Mouse (Mus musculus): ENCODE data around the gene Cd109.

The Cd109 gene

DNA sequence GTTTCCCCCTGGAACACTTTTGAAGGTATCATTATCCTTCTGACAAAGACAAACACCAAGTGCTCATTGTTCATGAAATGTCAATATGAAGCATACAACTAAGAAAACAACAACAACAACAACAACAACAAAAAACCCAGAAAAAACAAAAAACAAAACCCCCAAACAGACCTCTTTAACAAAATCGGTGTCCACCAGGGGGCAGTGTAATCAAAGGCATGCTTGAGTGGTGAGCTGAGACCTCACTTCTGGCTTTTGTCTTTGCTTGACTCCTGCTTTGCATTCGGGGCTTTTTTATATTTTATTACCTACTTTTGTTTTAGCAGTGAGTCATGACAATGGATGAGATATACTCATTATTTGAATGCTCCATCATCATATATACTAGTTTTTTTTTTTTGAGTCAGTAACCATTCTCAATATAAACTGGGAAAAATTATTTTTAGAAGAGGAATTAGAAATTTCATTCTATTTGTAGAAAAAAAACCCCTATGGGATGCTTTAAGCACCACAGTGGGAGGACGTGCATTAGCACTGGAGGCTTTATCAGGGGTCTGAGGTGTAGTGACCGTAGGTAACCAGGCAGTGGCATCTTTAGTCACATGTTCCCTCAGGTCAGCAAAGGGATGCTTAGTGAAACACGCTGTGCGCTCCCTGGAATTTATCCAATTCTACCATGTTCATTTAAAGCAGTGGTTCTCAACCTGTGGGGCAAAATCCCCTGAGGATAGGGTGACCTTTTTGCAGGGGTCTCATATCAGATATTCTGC, 30.8 kb downstream of the Cd109 start:
- DNase-seq (ENCODE audit: inconsistent ontology term) = no peak

DNA sequence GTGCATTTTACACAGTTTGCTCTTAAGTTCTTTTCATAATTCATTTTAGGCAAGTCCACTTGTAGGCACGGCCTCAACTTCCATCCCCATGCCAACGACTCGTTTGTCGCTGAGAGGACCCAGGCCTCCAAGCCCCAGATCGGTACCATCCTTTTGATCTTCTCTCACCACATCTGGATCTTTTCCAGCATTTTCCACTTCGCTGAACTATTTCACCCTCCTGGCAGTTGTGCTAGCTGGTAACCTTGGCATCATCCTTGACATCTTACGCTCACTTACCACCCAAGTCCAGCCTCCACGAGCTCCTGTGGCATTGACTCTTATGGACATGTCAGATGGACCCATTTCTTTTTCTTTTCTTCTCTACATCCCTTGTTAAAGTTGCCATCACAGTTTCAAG, 33.3 kb downstream of the Cd109 start:
- DNase-seq (ENCODE audit: inconsistent ontology term) = peak; percentile 30

DNA sequence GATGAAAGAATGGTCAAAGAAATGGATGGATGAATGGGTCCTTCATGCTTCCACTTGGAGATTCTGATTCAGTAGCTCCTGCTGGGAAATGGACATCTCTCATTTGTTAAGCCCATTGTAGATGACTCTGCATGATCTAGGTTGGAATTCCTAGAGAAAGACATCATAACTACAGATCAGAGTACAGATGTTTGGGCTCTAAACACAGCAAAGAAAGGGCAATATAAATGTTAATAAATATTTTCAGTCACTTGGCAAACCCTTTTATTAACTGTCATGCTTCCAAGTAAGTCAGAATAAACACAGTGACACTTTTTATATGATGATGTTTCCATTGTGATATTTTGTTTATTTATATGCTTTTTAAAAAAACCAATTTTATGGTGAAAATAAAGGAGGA, 34.1 kb downstream of the Cd109 start:
- DNase-seq (ENCODE audit: inconsistent ontology term) = no peak

DNA sequence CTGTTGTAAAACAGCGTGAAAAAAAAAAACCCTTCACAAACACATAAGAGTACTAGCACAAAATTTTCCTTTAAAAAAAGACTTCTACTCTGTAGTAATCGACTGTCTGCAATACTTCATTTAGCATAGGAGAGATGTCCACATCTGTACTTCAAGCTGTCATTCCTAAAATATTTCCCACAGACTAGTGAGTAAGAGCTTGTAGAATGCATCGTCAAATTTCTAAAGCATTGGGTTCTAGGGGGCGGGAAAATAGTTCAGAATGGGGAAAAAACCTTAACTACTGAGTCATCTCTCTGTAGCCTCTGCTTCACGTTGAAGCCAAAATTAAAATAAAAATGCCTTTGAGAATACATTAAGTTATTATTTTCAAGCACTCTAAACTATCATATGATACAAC, 42.2 kb downstream of the Cd109 start:
- peak; percentile 73 for DNase-seq (ENCODE audit: inconsistent ontology term)

DNA sequence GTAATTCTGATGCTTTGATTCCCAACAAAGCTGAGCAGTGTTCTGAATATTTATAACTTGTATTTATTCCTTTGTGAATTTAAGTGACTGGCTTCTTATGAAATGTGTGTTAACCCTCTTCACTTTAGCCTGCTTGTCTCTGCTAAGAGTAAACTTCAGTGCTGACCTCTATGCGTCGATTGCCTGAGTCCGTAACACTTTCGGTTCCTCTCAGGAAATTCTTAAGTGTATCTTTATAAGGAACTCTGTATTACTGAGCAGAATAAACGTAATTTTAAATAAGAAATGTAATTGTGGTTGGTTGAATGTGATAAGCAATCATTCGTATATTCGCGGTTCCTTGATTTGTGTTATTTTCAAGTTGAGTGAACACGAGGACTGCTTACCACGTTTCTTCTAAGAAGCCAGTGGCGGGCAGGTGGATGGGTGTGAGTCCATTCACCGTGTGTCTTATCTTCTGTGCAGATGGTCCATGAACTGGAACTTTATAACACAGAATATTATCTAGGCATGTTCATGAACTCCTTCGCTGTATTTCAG, 56.2 kb downstream of the Cd109 start:
- no peak for DNase-seq (ENCODE audit: inconsistent ontology term)

DNA sequence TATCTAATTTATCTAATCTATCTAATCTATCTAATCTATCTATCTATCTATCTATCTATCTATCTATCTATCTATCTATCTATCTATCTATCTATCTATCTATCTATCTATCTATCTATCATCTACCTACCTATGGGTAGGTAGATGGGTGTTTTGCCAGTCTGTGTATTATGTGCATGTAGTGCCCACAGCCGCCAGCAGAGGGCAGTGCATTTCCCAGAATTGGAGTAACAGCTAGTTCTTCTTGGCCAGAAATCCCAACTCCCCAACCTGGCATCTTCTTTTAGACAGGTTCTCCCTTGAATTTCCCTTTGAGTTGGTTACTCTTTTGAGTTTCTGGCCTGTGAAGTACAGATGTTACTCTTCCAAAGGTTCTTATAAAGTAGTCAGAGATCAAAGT, 85.3 kb downstream of the Cd109 start:
- peak; percentile 51 for DNase-seq (ENCODE audit: inconsistent ontology term)

DNA sequence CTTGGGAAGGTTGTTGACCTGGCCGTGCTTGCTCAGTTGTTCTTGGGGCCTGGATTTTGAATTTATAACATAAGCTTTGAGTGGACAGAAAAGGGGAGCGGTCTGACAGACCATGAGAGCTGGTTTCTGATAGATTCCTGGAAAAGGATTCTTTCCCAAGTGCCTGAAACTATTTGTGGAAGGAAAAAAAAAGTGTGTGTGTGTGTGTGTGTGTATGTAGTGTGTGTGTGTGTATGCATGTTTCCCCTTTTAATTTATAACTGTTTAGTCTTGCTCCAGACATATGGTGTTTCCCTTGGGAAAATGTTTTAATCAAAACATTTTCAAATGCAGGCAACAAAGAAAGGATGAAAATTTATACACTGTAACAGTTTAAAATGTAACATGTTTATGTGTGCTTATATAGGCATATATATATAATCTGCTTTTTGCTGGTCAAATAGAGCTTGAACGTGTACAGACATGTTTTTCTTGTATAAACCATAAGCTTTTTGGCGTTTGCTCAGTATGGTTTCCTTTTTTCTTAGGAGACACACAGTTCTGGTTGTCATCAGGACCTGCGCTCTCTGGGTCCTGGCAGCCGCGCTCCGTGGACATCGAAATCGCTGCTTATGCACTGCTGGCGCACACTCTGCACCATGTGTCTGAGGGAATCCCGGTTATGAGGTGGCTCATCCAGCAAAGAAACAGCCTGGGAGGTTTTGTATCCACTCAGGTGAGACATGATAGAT, 87.3 kb downstream of the Cd109 start:
- DNase-seq (ENCODE audit: inconsistent ontology term) = no peak

DNA sequence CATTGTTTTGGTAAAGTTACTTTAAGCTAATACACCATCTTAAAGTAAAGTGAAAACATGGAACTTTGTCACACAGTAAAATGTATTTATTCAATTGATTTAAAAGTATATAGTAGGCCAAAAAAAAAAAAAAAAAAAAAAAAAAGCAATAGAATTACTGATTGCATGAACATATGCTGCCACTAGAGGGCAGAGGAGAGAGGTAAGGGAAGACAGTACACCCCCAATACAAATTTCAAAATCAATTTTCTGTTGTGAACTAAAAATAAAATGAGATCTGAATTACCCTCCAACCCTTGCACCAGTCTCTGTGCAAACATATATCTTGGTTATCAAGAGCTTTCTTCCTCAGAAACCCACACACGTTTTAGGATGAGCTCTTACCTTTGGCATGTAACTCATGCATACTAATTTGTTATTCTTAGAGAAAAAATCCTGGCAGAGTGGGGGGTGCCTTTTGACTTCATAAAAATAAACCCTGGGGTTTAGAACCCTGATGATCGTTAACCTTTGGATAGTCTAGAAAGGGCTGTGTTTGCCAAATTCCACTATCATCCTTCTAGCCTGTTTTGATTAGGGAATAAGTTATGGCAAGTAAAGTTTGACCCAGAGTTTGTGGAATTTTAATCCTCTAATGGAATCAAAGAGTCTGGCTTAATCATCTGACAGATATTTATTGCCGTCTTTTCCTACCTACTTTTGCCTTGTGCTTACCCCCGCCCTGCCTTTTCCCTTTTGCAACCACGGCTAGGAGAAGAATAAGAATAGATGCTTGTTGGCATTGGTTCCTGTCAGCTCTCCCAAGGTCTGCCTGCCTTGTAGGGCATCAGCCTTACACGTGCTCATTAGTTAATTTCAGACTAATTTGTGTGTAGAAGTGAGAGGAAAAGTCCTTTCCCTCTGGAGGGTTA, 105.8 kb downstream of the Cd109 start:
- peak; percentile 16 for DNase-seq (ENCODE audit: inconsistent ontology term)

DNA sequence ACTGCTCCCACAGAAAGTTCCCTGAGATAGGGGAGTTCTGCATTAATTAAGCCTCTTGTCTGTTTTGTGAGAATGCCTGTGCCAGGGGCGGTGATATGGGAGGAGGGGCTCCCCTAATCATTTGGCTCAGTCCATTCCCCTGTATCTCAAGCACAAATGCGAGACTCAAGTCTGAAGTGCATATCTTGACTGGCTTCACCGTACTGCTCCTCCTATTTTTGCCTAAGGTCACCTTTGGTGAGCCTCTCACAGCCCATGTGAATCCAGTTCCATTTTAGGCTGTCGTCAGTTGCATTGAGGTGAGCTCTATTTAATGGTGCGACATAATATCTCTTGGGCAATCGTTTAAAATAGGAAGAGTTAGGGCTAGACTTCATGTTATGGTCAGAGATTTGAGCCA, 116.6 kb downstream of the Cd109 start:
- DNase-seq (ENCODE audit: inconsistent ontology term) = no peak

DNA sequence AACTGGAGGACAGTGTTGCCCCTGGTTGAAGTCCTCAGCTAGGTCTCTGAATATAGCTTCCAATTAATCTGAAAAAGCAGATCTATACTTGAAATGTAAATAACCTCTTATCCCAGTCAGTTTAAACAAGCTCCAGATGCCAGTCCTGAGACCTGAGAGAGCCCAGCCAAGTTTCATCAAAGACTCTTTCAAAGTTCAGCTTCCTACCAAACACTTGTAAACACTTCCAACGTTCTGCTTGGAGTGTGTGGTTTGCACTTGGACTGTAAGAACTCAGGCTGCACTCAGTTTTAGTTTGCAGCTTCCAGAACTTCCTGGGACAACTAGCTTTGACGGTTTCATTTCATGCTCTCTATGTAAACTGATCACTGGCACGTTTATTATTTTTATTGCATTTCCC, 120.2 kb downstream of the Cd109 start:
- no peak for DNase-seq (ENCODE audit: inconsistent ontology term)

DNA sequence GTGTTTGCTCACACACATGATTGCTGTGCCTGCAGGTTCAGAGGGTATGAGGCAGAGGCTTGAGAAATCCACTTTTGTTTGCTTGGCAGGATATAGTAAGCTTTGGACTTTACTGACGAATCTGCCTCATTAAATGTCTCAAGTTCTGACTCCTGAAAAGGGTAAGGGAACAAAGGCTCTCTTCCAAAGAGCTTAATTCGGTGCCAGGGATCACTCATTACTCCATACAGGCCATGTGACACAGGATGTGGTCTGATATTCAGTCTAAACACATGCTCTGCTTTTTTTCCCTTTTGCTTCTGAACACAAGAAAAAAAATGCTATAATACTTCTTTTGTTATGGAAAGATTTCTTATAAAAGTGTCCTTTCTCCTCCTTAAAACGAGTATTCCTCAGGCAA, 126.7 kb downstream of the Cd109 start:
- peak; percentile 29 for DNase-seq (ENCODE audit: inconsistent ontology term)

DNA sequence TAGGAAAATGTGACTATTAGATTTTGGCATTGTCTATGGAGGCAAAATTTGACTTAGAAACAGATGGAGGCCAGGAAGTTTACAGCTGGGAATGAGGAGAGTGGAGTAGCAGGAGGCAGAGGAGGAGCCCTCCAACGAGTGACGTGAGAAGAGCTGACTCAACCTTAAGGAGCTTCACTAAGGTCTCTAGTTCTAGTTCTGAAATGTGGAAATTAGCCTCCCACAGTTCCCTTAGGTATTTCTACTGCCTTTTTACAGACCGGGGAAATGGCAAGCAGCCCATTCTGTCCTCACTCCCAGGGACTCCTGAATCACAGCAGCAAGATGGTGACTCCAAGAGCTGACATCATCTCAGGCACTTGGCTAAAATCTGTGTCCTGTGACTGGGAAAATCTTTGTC, 134.9 kb downstream of the Cd109 start:
- peak; percentile 32 for DNase-seq (ENCODE audit: inconsistent ontology term)

Data from Muller cell, postnatal 12 days (primary cell).